Mouse (Mus musculus) spleen, adult 10 weeks (tissue): ENCODE measurements around the gene Magoh. TPM values are rescaled to one million over a fixed set of nuclear protein-coding genes. Genes with fewer than 3 reads are reported as not detected.

Source experiments
- polyA plus RNA-seq: library from polyadenylated mRNA; stranded (reverse); fragments of 350-450 nt; fragmentation: Illumina TruSeq; extraction: RNeasy Lipid Tissue Mini Kit (QIAGEN cat#74804); gene quantifications from one replicate; pipeline ENCODE4 v1.2.3, GENCODE M21; 2015; ENCODE audit warnings: low replicate concordance; ENCODE audit not compliant: insufficient read depth

Gene Magoh
- 166 TPM for polyA plus RNA-seq

DNA sequence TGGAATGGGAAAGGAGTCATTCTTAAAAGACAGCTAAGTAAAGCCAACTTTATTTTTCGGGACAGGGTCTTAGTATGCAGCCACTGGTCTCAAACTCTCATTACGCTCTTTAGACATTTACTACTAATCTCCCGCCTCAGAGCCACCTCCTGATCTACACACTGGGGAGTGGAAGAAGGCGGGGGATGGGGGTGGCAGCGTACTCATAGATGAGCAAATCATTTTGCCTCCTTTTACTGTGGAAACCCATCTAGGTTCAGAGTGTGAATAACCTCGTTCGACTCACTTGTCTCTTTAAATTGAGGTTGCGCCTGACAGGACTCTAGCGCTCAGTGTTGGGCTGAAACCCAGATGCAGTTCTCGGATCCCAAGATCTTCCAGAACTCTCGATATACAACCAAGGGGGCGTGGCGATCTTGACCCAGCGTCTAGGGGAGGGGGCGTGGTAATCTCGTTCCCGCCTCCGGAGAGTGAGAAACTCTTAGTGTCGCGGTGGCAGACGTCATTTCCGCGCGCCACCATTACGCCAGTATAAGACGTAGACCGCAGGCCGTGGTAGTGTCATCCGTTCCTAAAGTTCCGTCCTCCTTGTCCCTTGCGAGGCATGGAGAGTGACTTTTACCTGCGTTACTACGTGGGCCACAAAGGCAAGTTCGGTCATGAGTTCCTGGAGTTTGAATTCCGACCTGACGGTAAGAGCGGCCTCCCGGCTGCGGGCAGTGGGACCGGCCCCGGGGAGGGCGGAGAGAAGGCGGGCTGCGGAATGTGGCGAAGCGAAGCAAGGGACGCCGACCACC lies at the start of gene Magoh:
Gene Magoh, plus strand, starts transcription at position 502 of the 797 bp plus-strand sequence.

DNA sequence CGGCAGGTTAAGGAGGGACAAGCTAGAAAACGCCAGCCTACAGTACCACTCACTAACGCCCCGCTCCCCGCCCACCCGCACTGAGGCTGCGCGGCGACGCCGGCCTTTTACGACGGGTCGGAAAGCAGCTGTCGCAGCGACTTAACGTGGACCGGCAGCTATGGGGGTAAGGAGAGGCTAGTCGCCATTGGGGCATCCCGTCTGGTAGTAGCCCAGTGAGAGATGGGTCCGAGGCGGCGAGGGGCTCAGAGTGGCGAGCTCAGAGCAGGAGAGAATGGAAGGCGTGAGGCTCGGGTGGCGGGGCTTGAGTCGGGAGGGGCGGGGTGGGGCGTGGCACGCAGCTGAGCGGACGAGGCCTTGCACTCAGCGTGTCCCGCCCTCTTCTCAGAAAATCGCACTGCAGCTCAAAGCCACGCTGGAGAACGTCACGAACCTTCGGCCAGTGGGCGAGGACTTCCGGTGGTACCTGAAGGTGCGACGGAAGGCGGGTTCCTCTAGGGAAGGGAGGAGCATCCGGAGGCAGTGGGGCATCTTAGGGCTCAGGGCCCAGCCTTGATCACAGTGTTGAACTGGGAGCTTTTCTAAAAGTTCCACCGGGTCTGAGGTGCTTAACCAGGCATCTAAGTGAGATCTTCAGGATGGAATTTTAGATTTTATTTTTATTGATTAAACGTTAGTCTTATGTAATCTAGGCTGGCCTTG lies 10.3 kb downstream of the Magoh start, which contains the start of gene 0610037L13Rik:
Gene 0610037L13Rik, plus strand, starts transcription at position 83 of the 702 bp plus-strand sequence.

DNA sequence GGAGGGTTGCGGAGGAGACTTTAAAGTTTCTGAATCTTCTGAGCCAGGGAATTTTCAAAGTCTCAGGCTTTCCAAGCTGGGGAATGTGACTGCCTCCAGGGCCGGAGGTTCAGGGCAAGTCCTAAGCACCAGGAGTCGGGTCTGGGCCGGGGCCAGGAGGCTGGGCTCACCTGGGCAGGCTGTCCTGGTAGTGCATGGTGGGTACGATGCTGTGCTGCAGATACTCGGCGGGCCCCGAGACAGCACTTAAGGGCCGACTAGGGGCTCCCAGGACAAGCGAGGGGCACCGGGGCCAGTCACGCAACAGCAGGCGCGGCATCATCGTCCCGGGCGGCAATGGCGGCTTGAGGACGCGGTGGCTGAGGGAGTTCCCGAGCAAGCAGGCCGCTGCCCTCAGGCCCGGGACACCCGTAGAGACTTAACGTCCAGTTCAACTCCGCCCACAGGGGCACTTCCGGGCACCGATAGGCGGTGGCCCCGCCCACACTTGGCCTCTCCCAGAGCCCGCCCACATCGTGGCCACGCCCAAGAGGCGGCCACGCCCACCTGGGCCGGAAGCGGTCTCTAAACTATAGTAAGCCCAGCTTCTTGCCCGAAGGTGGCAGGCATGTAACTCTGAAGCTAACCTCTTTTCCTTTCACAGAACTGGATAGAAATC lies 43.7 kb downstream of the Magoh start, which contains the start of gene Cpt2:
Gene Cpt2, minus strand, starts transcription at position 466 of the 658 bp plus-strand sequence.

Other genes starting within 250 kb of the Magoh start
- gene Dmrtb1, start 195.5 kb upstream of the Magoh start, polyA plus RNA-seq = 0.54 TPM
- 6.7 TPM for gene Lrp8, start 77.5 kb upstream of the Magoh start, polyA plus RNA-seq
- 61.0 TPM for gene 0610037L13Rik, start 10.1 kb downstream of the Magoh start, polyA plus RNA-seq
- gene Cpt2, start 43.9 kb downstream of the Magoh start, polyA plus RNA-seq = 19.9 TPM
- gene Slc1a7, start 88.6 kb downstream of the Magoh start, polyA plus RNA-seq = not detected
- 2.0 TPM for gene Podn, start 216.7 kb downstream of the Magoh start, polyA plus RNA-seq